Mouse (Mus musculus): Measurements from ENCODE around the gene Grhl3. TPM values are rescaled to one million over a fixed set of nuclear protein-coding genes. Genes with fewer than 3 reads are reported as not detected.

Gene Grhl3
- polyA plus RNA-seq, 1 experiment from 2014 or later, result 0.39 TPM

GRCm38 (mm10) chr4:135569201-135569600, 4.2 kb downstream of the Grhl3 start:
- Histone ChIP-seq H3K9me3 (ENCODE audit: control insufficient read depth) (no peaks in the 10 kb centered on the region), H3K27me3 (replicated peaks; ENCODE audit: control insufficient read depth, insufficient read depth, low read length) (peaks cover 21% of the 10 kb centered on the region; the same call in 1 of the 2 replicates), H3K9ac (ENCODE audit: low read depth, low read length) (no peak overlapping the region), H3K36me3 (ENCODE audit: control insufficient read depth, insufficient read depth) (no peaks in the 10 kb centered on the region), H3K27ac (ENCODE audit: low read depth, low read length) (no peak overlapping the region), H3K4me1 (replicated peaks; ENCODE audit: control insufficient read depth, insufficient read depth, low read length) (peaks cover 10% of the 10 kb centered on the region), H3K4me3 (ENCODE audit: low read depth, low read length) (no peak overlapping the region), H3K4me2 (replicated peaks; ENCODE audit: low read depth) (peak overlapping the region; percentile 67; the same call in 1 of the 2 replicates)
- WGBS, result 4% methylated on average over 11 of the region's 11 CpGs
- TF ChIP-seq CTCF (IDR thresholded peaks at IDR 0.05; ENCODE audit: low read depth), result no peak
- ATAC-seq, result no peak

- 40% methylated on average over 8 of the region's 8 CpGs for WGBS
- Histone ChIP-seq H3K9ac (ENCODE audit: low read depth, low read length) (no peak overlapping the region), H3K36me3 (ENCODE audit: control insufficient read depth, insufficient read depth) (no peaks in the 10 kb centered on the region), H3K9me3 (ENCODE audit: control insufficient read depth) (no peaks in the 10 kb centered on the region), H3K27ac (ENCODE audit: low read depth, low read length) (no peak overlapping the region), H3K4me3 (ENCODE audit: low read depth, low read length) (no peak overlapping the region), H3K4me1 (replicated peaks; ENCODE audit: control insufficient read depth, insufficient read depth, low read length) (peaks cover 10% of the 10 kb centered on the region; the same call in 1 of the 2 replicates), H3K27me3 (replicated peaks; ENCODE audit: control insufficient read depth, insufficient read depth, low read length) (peaks cover 17% of the 10 kb centered on the region; the same call in 1 of the 2 replicates), H3K4me2 (replicated peaks; ENCODE audit: low read depth) (no peak overlapping the region)
- no peak for ATAC-seq
- TF ChIP-seq CTCF (IDR thresholded peaks at IDR 0.05; ENCODE audit: low read depth), result no peak
These were observed 5.9 kb downstream of the Grhl3 start for GRCm38 (mm10) chr4:135567484-135567883.

GRCm38 (mm10) chr4:135567042-135567441, 6.4 kb downstream of the Grhl3 start:
- no peak for TF ChIP-seq CTCF (IDR thresholded peaks at IDR 0.05; ENCODE audit: low read depth)
- Histone ChIP-seq H3K27me3 (replicated peaks; ENCODE audit: control insufficient read depth, insufficient read depth, low read length) (0 out of 2 replicates have a peak, but pooled peaks cover 12% of the 10 kb centered on the region), H3K4me1 (replicated peaks; ENCODE audit: control insufficient read depth, insufficient read depth, low read length) (peaks cover 10% of the 10 kb centered on the region; the same call in 1 of the 2 replicates), H3K4me3 (ENCODE audit: low read depth, low read length) (no peak overlapping the region), H3K4me2 (replicated peaks; ENCODE audit: low read depth) (no peak overlapping the region), H3K9me3 (ENCODE audit: control insufficient read depth) (no peaks in the 10 kb centered on the region), H3K9ac (ENCODE audit: low read depth, low read length) (no peak overlapping the region), H3K27ac (ENCODE audit: low read depth, low read length) (no peak overlapping the region), H3K36me3 (ENCODE audit: control insufficient read depth, insufficient read depth) (no peaks in the 10 kb centered on the region)
- no peak for ATAC-seq
- WGBS, result 38% methylated on average over 11 of the region's 11 CpGs

- peak; percentile 76 for ATAC-seq
- TF ChIP-seq CTCF (IDR thresholded peaks at IDR 0.05; ENCODE audit: low read depth), result 0 out of 2 replicates have a peak, but pooled peaks have one; percentile 23
- H3K27ac ChIP-seq (ENCODE audit: low read depth, low read length), result no peak overlapping the region
- 0 out of 2 replicates have a peak, but pooled peaks cover 7% of the 10 kb centered on the region for H3K27me3 ChIP-seq (replicated peaks; ENCODE audit: control insufficient read depth, insufficient read depth, low read length)
- no peak overlapping the region for H3K9ac ChIP-seq (ENCODE audit: low read depth, low read length)
- H3K36me3 ChIP-seq (ENCODE audit: control insufficient read depth, insufficient read depth), result no peaks in the 10 kb centered on the region
- H3K4me2 ChIP-seq (replicated peaks; ENCODE audit: low read depth), result no peak overlapping the region
- H3K4me1 ChIP-seq (replicated peaks; ENCODE audit: control insufficient read depth, insufficient read depth, low read length), result peaks cover 10% of the 10 kb centered on the region; the same call in 1 of the 2 replicates
- H3K4me3 ChIP-seq (ENCODE audit: low read depth, low read length), result no peak overlapping the region
- H3K9me3 ChIP-seq (ENCODE audit: control insufficient read depth), result no peaks in the 10 kb centered on the region
- 22% methylated on average over 9 of the region's 9 CpGs for WGBS
These were observed 8.0 kb downstream of the Grhl3 start for GRCm38 (mm10) chr4:135565400-135565799.

GRCm38 (mm10) chr4:135563794-135564193, 9.6 kb downstream of the Grhl3 start:
- H3K27me3 ChIP-seq (replicated peaks; ENCODE audit: control insufficient read depth, insufficient read depth, low read length), result 0 out of 2 replicates have a peak, but pooled peaks cover 4% of the 10 kb centered on the region
- no peak overlapping the region for H3K4me3 ChIP-seq (ENCODE audit: low read depth, low read length)
- peaks cover 10% of the 10 kb centered on the region; the same call in 1 of the 2 replicates for H3K4me1 ChIP-seq (replicated peaks; ENCODE audit: control insufficient read depth, insufficient read depth, low read length)
- H3K4me2 ChIP-seq (replicated peaks; ENCODE audit: low read depth), result no peak overlapping the region
- 18% methylated on average over 2 of the region's 2 CpGs for WGBS
- no peak overlapping the region for H3K9ac ChIP-seq (ENCODE audit: low read depth, low read length)
- TF ChIP-seq CTCF (IDR thresholded peaks at IDR 0.05; ENCODE audit: low read depth), result no peak
- no peaks in the 10 kb centered on the region for H3K9me3 ChIP-seq (ENCODE audit: control insufficient read depth)
- ATAC-seq, result no peak
- no peak overlapping the region for H3K27ac ChIP-seq (ENCODE audit: low read depth, low read length)
- no peaks in the 10 kb centered on the region for H3K36me3 ChIP-seq (ENCODE audit: control insufficient read depth, insufficient read depth)

GRCm38 (mm10) chr4:135549323-135549722, 24.1 kb downstream of the Grhl3 start:
- no peak for TF ChIP-seq CTCF (IDR thresholded peaks at IDR 0.05; ENCODE audit: low read depth)
- Histone ChIP-seq H3K4me2 (replicated peaks; ENCODE audit: low read depth) (no peak overlapping the region), H3K36me3 (ENCODE audit: control insufficient read depth, insufficient read depth) (no peaks in the 10 kb centered on the region), H3K9me3 (ENCODE audit: control insufficient read depth) (no peaks in the 10 kb centered on the region), H3K4me3 (ENCODE audit: low read depth, low read length) (no peak overlapping the region), H3K27ac (ENCODE audit: low read depth, low read length) (no peak overlapping the region), H3K27me3 (replicated peaks; ENCODE audit: control insufficient read depth, insufficient read depth, low read length) (no peaks in the 10 kb centered on the region), H3K4me1 (replicated peaks; ENCODE audit: control insufficient read depth, insufficient read depth, low read length) (peaks cover 5% of the 10 kb centered on the region; the same call in 1 of the 2 replicates), H3K9ac (ENCODE audit: low read depth, low read length) (no peak overlapping the region)
- ATAC-seq, result peak; percentile 2; the same call in 1 of the 2 replicates
- WGBS, result 44% methylated on average over 6 of the region's 6 CpGs

Measured in intestine, postnatal 0 days (tissue).